Mouse (Mus musculus) B cell, adult 2 months (primary cell): ENCODE measurements at regions not wholly inside any gene's neighbourhood (a gene's known extent, or its start where the extent isn't known, plus 50 kb on each side); places are given as distances from the start of the nearest gene placed in this dataset.

Experiments used
- DNase-seq, 2 experiments: peaks; one replicate each; pipeline ENCODE4 v3.0.0; 2022

- no peak for DNase-seq
Observed at GRCm38 (mm10) chr11:19254183-19254582, 235.4 kb upstream of the Meis1 start.

GRCm38 (mm10) chr11:19257549-19257948 lies 238.8 kb upstream of the Meis1 start:
- no peak for DNase-seq

DNA sequence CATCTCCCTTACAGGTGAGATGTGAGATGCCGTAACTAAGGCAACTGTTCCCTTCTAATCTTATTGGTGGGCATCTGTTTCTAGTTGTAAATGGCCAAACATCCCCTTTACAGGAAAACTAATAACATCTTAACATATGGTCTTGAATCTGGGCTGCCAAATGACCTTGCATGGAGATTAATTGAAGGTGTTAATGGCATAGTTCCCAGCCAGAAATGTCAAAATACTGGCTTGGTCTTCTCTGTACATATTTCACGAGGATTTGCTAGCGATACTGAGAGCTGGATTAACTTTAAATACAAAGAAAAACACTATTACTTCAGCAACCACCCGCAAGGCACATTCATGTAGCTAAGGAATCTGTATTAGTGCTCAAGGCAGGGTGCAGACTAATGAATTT lies 244.0 kb upstream of the Meis1 start:
- DNase-seq = no peak

DNA sequence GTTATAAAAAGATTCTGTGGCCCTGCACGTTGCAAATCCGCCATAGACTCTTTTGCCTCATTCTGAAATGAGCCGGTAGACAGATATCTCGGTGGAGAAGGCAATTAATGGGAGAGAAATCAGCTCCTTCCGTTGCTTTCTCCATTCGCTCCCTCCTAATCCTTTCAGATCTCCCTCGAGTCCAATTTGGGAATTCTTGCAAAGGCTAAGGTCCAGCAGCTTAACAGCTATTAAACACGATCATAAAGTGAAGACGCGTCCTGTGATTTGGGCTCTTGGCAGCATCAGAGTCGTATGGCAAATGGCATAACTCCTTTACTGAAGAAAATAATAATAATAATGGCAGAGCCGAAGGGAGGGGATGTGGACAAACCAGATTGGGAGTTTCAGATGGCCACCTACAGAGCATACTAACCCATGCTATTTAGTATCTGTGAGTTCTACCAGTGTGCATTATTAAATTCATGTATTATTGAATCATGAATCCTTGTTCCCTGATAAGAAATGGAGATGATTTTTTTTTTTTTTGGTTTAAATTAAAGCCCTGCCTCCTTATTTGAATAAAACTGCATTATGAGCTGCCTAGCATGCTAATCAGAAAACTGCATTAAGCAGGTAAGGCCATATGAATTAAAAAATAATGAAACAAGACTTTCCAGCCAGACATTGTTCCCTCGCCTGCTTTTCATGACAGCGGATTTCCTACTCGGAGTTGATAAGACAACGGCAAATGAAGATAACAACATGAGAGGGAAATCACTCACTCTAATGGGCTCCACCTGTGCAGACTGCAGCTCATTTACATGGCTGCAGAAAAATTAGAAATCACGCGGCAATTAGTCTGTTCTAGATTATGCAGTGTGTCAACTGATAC lies 246.2 kb upstream of the Meis1 start:
- DNase-seq = no peak

DNA sequence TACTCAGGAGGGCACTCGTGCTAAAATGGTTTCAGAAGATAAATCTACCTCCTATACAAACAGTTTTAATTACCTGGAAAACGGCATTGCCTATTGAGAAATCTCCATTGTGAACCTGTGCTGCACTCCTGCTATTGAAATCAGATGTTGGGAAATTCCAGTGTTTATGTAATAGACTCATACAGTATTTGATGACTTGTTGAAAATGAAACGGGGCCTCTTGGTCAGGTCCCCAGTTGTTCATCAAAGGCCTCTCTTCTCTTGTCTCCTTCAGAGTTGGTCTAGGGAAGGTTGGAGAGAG lies 246.8 kb upstream of the Meis1 start:
- DNase-seq = no peak

DNA sequence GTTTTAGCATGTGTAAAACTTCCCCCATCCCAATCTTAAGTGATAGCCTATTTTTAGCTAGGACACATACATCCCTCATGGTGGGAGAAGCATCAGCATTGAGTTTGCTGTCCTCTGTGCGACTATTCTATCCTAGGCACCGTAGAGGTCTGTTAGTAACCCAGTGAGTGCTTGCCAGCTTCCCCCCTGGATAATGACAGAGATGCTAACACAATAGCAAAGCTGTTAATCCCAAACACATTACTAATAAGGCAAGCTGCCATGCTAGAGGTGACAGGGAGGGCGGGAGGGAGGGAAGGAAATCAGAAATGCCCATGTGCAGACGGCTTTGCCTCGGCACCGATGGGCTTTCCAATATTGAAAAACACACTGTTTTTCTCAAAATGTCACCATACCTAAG lies 272.2 kb upstream of the Meis1 start:
- no peak for DNase-seq

DNA sequence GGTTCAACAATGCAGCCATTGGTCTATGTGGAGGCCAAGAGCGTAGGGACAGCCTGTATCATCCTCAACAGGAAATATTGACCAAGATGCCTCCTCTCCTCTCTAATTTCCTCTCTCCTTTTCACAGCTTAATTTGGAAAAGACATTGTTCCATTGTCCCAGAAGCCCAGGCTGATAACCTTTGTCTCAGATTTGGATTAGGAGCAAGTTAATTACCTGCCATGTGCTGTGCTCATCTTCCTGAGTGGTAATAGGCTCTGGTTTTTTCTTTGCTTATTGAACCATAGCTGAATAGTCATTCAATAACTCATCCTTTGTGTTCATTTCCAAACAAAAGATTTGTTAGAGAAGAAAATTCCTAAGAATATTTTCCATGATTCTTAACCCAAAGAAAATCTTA lies 280.6 kb upstream of the Meis1 start:
- DNase-seq = no peak

GRCm38 (mm10) chr11:19306687-19307086 lies 287.9 kb upstream of the Meis1 start:
- no peak for DNase-seq

- DNase-seq = no peak
Observed at GRCm38 (mm10) chr11:19330685-19331239, 312.0 kb upstream of the Meis1 start.

GRCm38 (mm10) chr11:19332274-19332673 lies 313.5 kb upstream of the Meis1 start:
- DNase-seq = no peak

DNA sequence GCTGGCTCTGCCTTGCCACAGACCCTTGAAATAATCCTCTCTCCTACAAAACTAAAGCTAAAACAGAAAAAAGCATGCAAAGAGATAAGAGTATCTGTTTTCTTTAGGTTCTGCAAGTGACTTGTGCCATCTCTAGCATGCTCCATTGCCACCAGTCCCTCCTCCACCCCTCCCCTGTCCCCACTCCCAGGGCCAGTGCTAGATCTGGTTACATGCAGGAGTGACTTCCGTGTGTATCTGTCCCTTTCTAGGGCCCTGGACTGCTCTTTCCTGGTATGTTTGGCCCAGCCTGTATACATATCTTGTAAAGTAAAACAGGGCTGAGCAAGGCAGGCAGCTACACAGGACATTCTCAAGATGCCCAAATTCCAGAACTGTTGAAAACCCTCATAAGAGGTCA lies 313.9 kb upstream of the Meis1 start:
- DNase-seq = no peak

DNA sequence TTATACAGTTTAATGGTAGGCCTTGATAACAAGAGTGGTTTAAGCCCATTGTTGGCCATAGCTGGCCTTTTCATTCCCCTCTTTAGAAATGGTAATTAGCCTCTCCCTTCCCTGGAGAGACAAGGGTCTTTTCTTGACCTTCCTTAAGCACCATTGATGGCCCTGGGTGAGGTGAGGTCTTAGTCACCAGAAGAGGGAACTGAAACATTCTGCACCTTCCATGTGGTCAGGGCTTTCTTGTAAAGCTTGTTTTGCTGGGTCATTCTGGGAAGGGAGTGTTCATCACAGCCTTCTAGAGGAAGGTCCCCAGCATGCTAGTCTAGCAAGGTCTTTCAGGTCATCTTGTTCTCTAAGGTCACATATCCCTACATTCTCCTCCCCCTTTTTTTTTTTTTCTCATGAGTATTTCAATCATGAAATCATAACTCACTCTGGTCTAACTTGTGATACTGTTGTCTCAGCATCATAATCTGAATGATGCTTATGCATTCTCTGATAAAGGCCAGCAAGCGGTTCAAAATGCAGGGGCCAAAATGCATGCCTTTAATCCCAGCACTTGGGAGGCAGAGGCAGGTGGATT lies 315.2 kb upstream of the Meis1 start:
- no peak for DNase-seq

GRCm38 (mm10) chr11:19335384-19335783 lies 316.6 kb upstream of the Meis1 start:
- DNase-seq = no peak

DNA sequence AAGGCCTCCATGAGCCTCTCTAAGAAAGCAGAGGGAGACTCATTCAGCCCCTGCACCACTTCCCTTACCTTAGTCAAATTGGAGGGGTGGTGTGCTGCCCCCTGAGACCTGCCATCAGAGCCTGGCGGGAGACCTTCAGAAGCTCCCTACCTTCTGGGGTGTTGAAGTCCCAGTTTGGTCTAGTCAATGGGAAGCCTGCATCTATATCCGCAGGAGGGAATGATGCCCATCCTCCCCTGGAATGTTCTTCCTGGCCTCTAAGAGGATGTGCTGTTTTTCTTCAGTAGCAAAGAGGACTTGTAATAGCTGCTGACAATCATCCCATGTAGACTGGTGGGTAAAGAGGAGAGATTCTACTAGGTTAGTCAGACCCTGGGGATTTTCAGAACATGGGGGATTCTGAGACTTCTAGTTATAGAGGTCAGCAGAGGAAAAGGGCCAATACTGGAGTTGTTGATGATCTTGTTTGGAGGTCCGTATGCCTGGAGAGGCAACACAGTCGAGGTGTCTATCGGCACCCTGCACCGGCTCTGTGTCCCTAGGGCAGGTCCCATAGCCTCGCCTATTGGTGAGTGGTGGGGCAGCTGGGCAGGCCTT lies 321.0 kb upstream of the Meis1 start:
- DNase-seq = no peak

GRCm38 (mm10) chr11:19340889-19341288 lies 322.1 kb upstream of the Meis1 start:
- no peak for DNase-seq

- DNase-seq = no peak
Observed at GRCm38 (mm10) chr11:19341379-19341778, 322.6 kb upstream of the Meis1 start.

- no peak for DNase-seq
Observed at GRCm38 (mm10) chr11:19342803-19343202, 324.0 kb upstream of the Meis1 start.

DNA sequence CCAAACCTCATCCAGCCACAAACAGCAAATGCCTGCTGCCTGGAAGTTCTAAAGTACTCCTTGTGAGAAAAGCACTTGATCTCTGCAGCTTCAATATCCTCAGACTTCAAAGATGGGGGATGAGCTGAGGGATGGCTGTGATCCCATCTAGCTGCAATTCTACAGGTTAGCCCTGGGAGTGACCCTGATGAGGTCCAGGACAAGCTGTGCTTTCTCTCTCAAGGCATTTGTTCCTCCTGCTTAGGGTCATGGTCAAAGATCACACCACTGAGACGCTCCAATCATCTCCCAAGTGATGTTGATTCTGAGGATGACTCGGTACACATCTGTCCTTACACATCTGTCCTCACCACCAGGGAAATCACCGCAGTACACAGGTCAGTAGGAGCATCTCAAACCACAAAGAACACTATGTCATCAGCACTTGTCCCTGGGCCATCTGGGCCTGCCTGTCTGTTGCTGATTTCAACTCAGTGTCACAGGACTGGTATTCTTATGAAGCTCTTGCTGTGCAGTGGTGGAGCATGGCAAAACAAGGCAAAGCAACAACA lies 327.6 kb upstream of the Meis1 start:
- no peak for DNase-seq

DNA sequence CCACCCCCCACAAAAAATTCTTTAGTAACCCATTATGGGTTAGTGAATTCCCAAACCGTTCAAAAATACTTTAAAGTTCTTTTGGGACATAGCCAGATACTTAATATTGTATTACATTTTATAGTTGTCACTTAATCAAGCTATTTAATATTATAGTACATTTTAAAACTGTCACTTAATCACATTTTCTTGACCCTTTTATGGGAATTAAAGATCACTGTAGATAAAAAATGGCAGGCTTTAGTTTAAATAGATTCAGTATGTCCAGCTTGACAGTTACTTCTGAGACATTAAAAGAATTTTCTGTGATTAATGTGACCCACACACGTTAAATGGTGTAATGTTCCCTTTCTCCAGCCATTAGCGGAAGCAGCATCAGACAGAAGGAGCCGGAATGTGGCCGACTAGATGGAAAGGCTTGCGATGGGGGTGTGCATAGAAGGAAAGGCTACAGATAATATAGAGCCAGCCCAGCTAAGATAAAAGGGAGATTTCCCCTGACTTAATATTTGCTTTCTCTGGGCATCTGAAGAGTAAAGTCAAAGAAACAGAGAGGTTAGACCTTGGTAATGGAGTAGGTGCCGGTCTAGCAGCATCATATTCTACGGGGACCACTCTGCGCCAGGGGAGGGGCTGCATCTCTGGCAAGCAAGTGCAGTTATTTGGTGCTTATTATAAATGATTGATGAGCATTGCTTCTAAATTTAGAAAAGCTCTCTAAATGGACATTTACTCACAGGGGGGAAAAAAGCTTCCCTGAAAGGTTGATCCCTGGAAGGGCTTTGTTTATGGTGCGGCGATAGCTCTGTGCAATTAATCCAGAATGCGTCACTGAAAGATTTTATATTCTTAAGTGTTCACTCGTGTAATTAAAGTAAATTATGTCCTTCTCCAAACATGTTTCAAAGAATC lies 331.8 kb upstream of the Meis1 start:
- DNase-seq = no peak

DNA sequence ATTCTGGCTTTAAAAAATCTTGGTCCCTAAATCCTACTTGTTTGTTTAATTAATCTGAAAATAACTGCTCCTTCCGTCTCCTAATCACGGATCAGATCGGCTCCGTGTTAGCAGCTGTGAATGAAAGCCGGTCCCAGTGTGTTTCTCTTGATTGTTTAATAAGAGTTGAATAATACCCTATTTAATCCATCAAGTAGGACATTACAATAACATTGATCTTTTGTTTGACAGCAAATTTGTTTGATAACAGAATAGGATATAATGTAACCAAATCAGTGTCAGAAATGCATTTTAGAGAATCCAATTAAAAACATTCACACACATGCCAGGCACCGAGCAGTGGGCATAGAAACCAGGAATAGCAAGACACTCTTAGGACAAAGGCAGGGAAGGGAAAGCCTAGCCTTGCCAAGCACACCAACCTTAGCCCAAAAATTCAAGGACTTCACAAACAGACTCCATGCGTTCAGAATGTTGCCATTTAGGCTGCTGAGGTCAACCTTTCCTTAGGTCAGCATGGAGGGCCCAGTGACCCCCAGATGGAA lies 332.5 kb upstream of the Meis1 start:
- DNase-seq = no peak

DNA sequence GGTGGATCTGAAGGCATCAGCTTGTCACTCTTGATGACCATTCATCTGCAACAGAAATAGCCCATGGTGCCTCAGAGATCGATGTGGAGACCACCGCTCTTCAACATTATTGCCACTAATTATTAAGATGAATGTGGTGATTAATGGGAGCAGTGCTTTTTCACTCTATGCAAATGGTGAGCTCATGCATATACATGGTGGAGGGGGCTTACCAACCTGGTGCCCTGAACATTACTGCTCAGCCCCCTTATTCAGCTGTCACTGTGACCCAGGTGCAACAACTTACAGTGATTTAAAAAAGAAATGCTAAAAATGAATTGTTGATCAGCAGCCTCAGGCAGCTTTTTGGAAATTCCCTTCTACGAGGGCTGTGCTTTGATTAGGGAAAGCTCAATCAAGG lies 334.9 kb upstream of the Meis1 start:
- DNase-seq = no peak

DNA sequence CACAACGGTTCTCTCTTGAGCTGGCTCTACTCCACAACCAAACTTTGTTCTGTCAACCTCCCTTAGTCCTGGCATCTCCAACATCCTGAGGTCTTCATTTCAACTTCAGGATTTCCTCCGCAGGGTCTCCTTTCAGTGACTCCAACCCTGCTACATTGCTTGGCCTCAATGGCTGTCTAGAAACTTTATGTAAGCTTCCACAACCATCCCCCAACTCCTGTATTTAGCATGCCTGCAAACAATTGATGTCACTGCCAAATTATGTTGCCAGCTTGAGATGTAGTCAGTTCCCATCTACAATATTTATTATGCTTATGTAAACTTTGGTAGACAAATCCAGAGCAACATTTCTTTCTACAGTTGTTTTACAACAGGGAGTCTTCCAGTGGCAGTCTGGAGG lies 336.4 kb upstream of the Meis1 start:
- DNase-seq = no peak
